Mouse (Mus musculus): Measurements from ENCODE around the gene Gm47995. TPM values are rescaled to one million over a fixed set of nuclear protein-coding genes. Genes with fewer than 3 reads are reported as not detected.

Gene Gm47995
- polyA plus RNA-seq, 1 experiment from 2014 or later: 0.62 TPM

- DNase-seq (ENCODE audit: low spot score): peak; percentile 58
- Histone ChIP-seq H3K4me1 (peaks cover 11% of the 10 kb centered on the region; the same call in 1 of the 2 replicates), H3K4me3 (no peak overlapping the region), H3K36me3 (no peaks in the 10 kb centered on the region), H3K9me3 (no peaks in the 10 kb centered on the region), H3K27me3 (ENCODE audit: insufficient read depth, poor library complexity, severe bottlenecking) (no peaks in the 10 kb centered on the region), H3K27ac (no peak overlapping the region)
- WGBS: 25% methylated on average over 1 of the region's 1 CpGs
Observed at GRCm38 (mm10) chr1:151223377-151223776, 25.1 kb downstream of the Gm47995 start.

- no peaks in the 10 kb centered on the region for H3K27me3 ChIP-seq (ENCODE audit: insufficient read depth, poor library complexity, severe bottlenecking)
- no peaks in the 10 kb centered on the region for H3K9me3 ChIP-seq
- H3K4me1 ChIP-seq: peaks cover 11% of the 10 kb centered on the region; the same call in 1 of the 2 replicates
- H3K4me3 ChIP-seq: no peak overlapping the region
- no peak overlapping the region for H3K27ac ChIP-seq
- H3K36me3 ChIP-seq: no peaks in the 10 kb centered on the region
- 85% methylated on average over 1 of the region's 1 CpGs for WGBS
- DNase-seq (ENCODE audit: low spot score): no peak
Observed at GRCm38 (mm10) chr1:151224536-151224935, 26.3 kb downstream of the Gm47995 start.

DNA sequence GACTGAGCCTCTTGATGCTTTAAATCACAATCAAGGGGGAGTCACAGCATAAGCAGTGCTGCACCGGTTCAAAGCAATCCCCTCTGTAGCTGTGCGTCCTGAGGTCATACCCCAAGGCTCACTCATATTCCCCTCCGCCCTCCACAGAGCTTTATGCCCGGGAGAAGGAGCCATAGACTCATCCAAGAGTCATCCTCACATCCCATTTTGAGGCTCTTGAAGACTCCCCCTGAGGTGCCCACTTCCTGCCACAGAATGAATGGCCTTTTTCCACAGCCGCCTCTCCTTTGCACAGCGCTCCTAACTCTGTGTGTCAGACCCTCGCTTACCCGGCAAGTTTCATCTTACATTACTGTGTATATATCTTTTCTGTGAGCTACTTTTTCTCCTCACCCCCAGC, 29.3 kb downstream of the Gm47995 start:
- no peaks in the 10 kb centered on the region for H3K36me3 ChIP-seq
- no peak overlapping the region for H3K27ac ChIP-seq
- H3K4me3 ChIP-seq: no peak overlapping the region
- H3K27me3 ChIP-seq (ENCODE audit: insufficient read depth, poor library complexity, severe bottlenecking): no peaks in the 10 kb centered on the region
- peaks cover 11% of the 10 kb centered on the region; the same call in 1 of the 2 replicates for H3K4me1 ChIP-seq
- no peaks in the 10 kb centered on the region for H3K9me3 ChIP-seq
- 82% methylated on average over 8 of the region's 8 CpGs for WGBS
- DNase-seq (ENCODE audit: low spot score): no peak

- Histone ChIP-seq H3K36me3 (no peaks in the 10 kb centered on the region), H3K27me3 (ENCODE audit: insufficient read depth, poor library complexity, severe bottlenecking) (no peaks in the 10 kb centered on the region), H3K4me1 (peaks cover 2% of the 10 kb centered on the region; the same call in 1 of the 2 replicates), H3K4me3 (no peak overlapping the region), H3K9me3 (no peaks in the 10 kb centered on the region), H3K27ac (no peak overlapping the region)
- 86% methylated on average over 1 of the region's 1 CpGs for WGBS
- no peak for DNase-seq (ENCODE audit: low spot score)
Observed at GRCm38 (mm10) chr1:151228320-151228989, 30.2 kb downstream of the Gm47995 start.

GRCm38 (mm10) chr1:151232346-151232745, 34.1 kb downstream of the Gm47995 start:
- Histone ChIP-seq H3K27ac (no peak overlapping the region), H3K27me3 (ENCODE audit: insufficient read depth, poor library complexity, severe bottlenecking) (no peaks in the 10 kb centered on the region), H3K4me1 (peaks cover 10% of the 10 kb centered on the region), H3K9me3 (no peaks in the 10 kb centered on the region), H3K36me3 (no peaks in the 10 kb centered on the region), H3K4me3 (no peak overlapping the region)
- DNase-seq (ENCODE audit: low spot score): no peak
- WGBS: 83% methylated on average over 3 of the region's 3 CpGs

DNA sequence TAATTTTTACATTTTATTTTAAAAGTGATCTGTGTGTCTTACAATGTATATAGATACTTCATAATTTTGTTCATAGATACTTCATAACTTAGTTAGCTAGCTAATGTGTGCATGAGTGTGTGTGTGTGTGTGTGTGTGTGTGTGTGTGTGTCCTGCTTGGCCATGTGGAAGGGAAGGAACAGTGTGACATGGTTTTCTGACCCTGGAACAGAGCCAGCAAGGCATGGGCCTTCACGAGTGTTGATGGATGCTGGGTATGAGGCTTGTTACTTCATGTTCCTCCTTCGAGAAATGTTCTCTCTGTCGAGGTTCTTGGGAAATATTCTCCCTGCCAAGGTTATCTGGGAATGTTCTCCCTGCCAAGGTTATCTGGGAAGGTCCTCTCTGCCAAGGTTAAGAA, 35.5 kb downstream of the Gm47995 start:
- Histone ChIP-seq H3K36me3 (no peaks in the 10 kb centered on the region), H3K9me3 (no peaks in the 10 kb centered on the region), H3K4me1 (peaks cover 10% of the 10 kb centered on the region), H3K4me3 (no peak overlapping the region), H3K27ac (no peak overlapping the region), H3K27me3 (ENCODE audit: insufficient read depth, poor library complexity, severe bottlenecking) (no peaks in the 10 kb centered on the region)
- 75% methylated on average over 3 of the region's 3 CpGs for WGBS
- no peak for DNase-seq (ENCODE audit: low spot score)

GRCm38 (mm10) chr1:151235574-151235973, 37.3 kb downstream of the Gm47995 start:
- 45% methylated on average over 2 of the region's 2 CpGs for WGBS
- no peak for DNase-seq (ENCODE audit: low spot score)
- no peaks in the 10 kb centered on the region for H3K9me3 ChIP-seq

DNA sequence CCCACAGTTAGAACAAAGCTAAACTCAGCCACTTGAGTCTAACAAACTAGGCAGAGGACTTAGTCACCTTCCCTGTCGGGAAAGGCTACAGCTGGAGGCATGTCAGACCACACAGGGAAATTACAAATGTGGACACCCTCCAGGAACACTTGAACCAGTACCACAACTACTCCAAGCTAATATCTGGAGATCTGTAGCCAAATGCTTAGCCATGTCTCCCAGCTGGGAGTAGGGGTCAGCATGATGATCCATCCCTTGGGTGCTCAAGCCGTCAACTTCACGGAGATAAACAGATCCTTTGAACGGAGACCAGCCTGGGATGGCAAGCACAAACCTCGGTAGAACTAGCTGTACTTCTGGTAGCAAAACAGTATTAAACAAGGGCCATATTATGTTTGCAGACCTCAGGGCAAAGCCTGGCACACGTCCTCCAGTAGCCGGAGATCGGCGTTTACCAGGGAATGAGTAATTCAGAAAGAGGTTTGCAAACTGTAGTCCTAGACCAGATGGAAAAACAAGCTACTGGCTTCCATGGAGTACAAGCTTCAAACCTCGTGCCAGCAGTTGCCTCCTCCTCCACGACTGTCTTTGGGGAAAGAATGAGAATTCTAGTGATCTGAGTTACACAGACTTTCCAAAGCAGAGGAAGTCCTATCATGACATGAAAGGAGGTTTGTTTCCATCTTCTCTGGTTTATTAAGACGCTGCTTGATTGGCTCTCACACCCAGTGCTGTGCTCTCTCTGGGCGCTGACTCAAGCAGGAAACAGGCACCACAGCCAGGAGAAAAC, 38.1 kb downstream of the Gm47995 start:
- WGBS: 56% methylated on average over 13 of the region's 13 CpGs
- Histone ChIP-seq H3K9me3 (no peaks in the 10 kb centered on the region), H3K27me3 (ENCODE audit: insufficient read depth, poor library complexity, severe bottlenecking) (no peaks in the 10 kb centered on the region), H3K4me1 (peaks cover 14% of the 10 kb centered on the region), H3K36me3 (no peaks in the 10 kb centered on the region), H3K4me3 (no peak overlapping the region), H3K27ac (peak overlapping the region; percentile 18; the same call in 1 of the 2 replicates)
- no peak for DNase-seq (ENCODE audit: low spot score)

More at GRCm38 (mm10) chr1:151235574-151235973, 37.3 kb downstream of the Gm47995 start:
- H3K27ac ChIP-seq: peak overlapping the region; percentile 18; the same call in 1 of the 2 replicates
- H3K27me3 ChIP-seq (ENCODE audit: insufficient read depth, poor library complexity, severe bottlenecking): no peaks in the 10 kb centered on the region
- H3K4me1 ChIP-seq: peaks cover 14% of the 10 kb centered on the region
- H3K36me3 ChIP-seq: no peaks in the 10 kb centered on the region
- H3K4me3 ChIP-seq: no peak overlapping the region

GRCm38 (mm10) chr1:151237780-151238179, 39.5 kb downstream of the Gm47995 start:
- WGBS: 57% methylated on average over 3 of the region's 3 CpGs
- H3K27ac ChIP-seq: no peak overlapping the region
- H3K4me1 ChIP-seq: peaks cover 14% of the 10 kb centered on the region
- no peak overlapping the region for H3K4me3 ChIP-seq
- no peaks in the 10 kb centered on the region for H3K9me3 ChIP-seq
- no peaks in the 10 kb centered on the region for H3K36me3 ChIP-seq
- DNase-seq (ENCODE audit: low spot score): no peak
- H3K27me3 ChIP-seq (ENCODE audit: insufficient read depth, poor library complexity, severe bottlenecking): no peaks in the 10 kb centered on the region

DNA sequence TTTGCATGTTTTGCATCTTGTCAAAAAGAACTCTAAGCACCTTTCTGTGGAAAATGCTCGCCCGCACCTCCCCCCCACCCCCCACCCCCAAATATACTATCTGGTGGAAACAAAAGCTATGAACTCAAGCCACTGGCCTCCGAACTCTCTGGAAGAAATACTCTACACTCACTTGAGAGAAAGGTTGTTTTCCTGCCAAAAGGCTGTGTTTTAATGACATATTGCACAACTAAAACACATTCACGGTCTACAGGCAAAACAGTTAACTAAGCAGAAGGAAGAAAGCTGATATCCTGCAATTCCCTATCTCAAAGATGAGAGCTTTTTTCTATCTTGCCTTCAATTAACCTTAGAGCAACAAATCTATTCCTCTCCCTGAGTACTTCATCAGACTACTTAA, 45.1 kb downstream of the Gm47995 start:
- no peaks in the 10 kb centered on the region for H3K27me3 ChIP-seq (ENCODE audit: insufficient read depth, poor library complexity, severe bottlenecking)
- no peak overlapping the region for H3K27ac ChIP-seq
- no peaks in the 10 kb centered on the region for H3K9me3 ChIP-seq
- no peak overlapping the region for H3K4me3 ChIP-seq
- DNase-seq (ENCODE audit: low spot score): no peak
- H3K4me1 ChIP-seq: peaks cover 4% of the 10 kb centered on the region; the same call in 1 of the 2 replicates
- no peaks in the 10 kb centered on the region for H3K36me3 ChIP-seq
- WGBS: 83% methylated on average over 4 of the region's 4 CpGs

GRCm38 (mm10) chr1:151244013-151244412, 45.8 kb downstream of the Gm47995 start:
- peaks cover 4% of the 10 kb centered on the region; the same call in 1 of the 2 replicates for H3K4me1 ChIP-seq
- H3K9me3 ChIP-seq: no peaks in the 10 kb centered on the region
- H3K36me3 ChIP-seq: no peaks in the 10 kb centered on the region
- DNase-seq (ENCODE audit: low spot score): no peak
- no peak overlapping the region for H3K27ac ChIP-seq
- no peak overlapping the region for H3K4me3 ChIP-seq
- WGBS: 90% methylated on average over 5 of the region's 5 CpGs
- H3K27me3 ChIP-seq (ENCODE audit: insufficient read depth, poor library complexity, severe bottlenecking): no peaks in the 10 kb centered on the region

DNA sequence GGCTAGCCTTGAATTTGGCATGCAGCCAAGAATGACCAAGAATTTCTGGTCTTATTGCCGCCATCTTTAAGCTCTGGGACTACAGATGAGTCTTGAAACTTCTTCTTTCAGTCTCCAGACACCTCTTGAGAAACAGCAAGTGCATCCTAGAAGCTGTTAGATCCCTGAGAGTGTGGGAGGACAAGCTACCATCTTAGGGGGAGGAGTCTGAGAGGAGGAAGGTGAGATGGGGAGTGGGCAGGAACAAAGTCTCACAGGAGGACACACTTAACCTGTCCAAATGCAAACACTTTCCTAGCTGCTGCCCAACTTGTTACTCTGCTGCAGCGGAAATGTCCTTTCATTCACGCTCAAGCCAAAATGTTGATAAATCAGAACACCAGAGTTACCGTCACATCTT, 46.5 kb downstream of the Gm47995 start:
- DNase-seq (ENCODE audit: low spot score): no peak
- H3K9me3 ChIP-seq: no peaks in the 10 kb centered on the region
- WGBS: 87% methylated on average over 4 of the region's 4 CpGs
- H3K27ac ChIP-seq: no peak overlapping the region
- no peaks in the 10 kb centered on the region for H3K27me3 ChIP-seq (ENCODE audit: insufficient read depth, poor library complexity, severe bottlenecking)
- no peaks in the 10 kb centered on the region for H3K36me3 ChIP-seq
- H3K4me3 ChIP-seq: no peak overlapping the region
- no peaks in the 10 kb centered on the region for H3K4me1 ChIP-seq

- no peak for DNase-seq (ENCODE audit: low spot score)
- Histone ChIP-seq H3K27ac (no peak overlapping the region), H3K27me3 (ENCODE audit: insufficient read depth, poor library complexity, severe bottlenecking) (no peaks in the 10 kb centered on the region), H3K36me3 (no peaks in the 10 kb centered on the region), H3K4me3 (no peak overlapping the region), H3K4me1 (no peaks in the 10 kb centered on the region), H3K9me3 (no peaks in the 10 kb centered on the region)
- WGBS: 85% methylated on average over 10 of the region's 10 CpGs
Observed at GRCm38 (mm10) chr1:151245165-151245564, 46.9 kb downstream of the Gm47995 start.
